21 mouse cellular contexts compared by ENCODE assay signal in the genomic region with DNA sequence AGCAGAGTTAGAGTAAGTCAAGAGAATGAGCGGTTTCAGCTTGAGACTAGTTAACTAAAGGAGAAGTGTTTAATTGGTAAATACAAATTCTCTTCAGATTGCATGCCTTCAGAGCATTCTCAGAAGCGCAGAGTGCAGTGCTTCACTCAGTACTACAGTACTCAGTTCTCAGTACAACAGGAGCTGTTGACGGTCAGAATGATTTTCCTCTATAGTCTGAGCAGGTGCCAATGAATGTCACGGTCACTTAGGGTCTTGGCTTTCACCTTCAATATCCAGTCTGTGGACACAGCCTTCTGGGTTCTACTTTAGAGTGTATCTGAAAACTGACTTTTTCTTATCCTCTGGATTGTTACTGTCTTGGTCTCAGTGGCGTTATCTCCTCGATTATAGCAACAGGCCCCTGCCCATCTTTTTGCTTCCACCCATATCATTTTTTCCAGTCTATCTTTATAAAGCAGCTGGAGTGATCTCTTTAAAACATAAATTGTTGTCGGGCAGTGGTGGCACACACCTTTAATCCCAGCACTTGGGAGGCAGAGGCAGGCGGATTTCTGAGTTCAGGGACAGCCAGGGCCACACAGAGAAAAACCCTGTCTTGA. TPM values are rescaled to one million over a fixed set of nuclear protein-coding genes. Genes with fewer than 3 reads are reported as not detected.
DNase-seq lines count a peak whose midpoint lies in the region; ATAC-seq and TF ChIP-seq lines count a peak whose summit lies in the region.
"Had no signal": no experiment of that assay in that cellular context is flagged by ENCODE, and none has a peak within 500 bp of the region (broad histone marks: within the 10 kb centered on the region; RNA-seq: fewer than 3 reads in every experiment).

No protein-coding gene starts in this region.

- no peak overlapping the region for H3K4me3 ChIP-seq in heart, embryonic 13.5 days
- no peak overlapping the region for H3K4me3 ChIP-seq in heart, embryonic 12.5 days
- H3K4me3 ChIP-seq in CH12.LX (replicated peaks in 1 of 3; ENCODE audit: low read depth in 2 of 3, low read length in 2 of 3, poor library complexity in 1 of 3) = no peak overlapping the region
- H3K4me3 ChIP-seq in liver, embryonic 16.5 days (ENCODE audit: low read depth, low read length) = no peak overlapping the region
- H3K4me3 ChIP-seq in forebrain, embryonic 10.5 days = no peak overlapping the region
- H3K4me3 ChIP-seq: embryonic facial prominence, embryonic 12.5 days; forebrain, embryonic 12.5 days; hindbrain, embryonic 10.5 days; kidney, embryonic 15.5 days; layer of hippocampus, adult 2 months; limb, embryonic 13.5 days; neural tube, embryonic 12.5 days had no signal

- dilution Hi-C loops in CH12.LX (cut with MboI; ENCODE audit: extremely low pct_ligation_motif_present, extremely low pct_unique_long_range_greater_than_20kb, low sequenced_read_pairs) = no loop called here

- 74% methylated on average over 8 of the region's 8 CpGs for WGBS in heart, embryonic 13.5 days
- 79% methylated on average over 8 of the region's 8 CpGs for WGBS in heart, embryonic 12.5 days
- 44% methylated on average over 8 of the region's 8 CpGs for WGBS in liver, embryonic 16.5 days (ENCODE audit: insufficient replicate concordance)
- 94% methylated on average over 8 of the region's 8 CpGs for WGBS in forebrain, embryonic 10.5 days

- no peaks in the 10 kb centered on the region for H3K36me3 ChIP-seq in heart, embryonic 13.5 days
- no peaks in the 10 kb centered on the region for H3K36me3 ChIP-seq in heart, embryonic 12.5 days
- peaks cover 11 to 32% of the 10 kb centered on the region in 2 experiments for H3K36me3 ChIP-seq in CH12.LX (replicated peaks in 1 of 2; ENCODE audit: control insufficient read depth in 1 of 2, insufficient read depth in 1 of 2, low read length in 1 of 2)
- H3K36me3 ChIP-seq in liver, embryonic 16.5 days (ENCODE audit: control insufficient read depth, insufficient read depth) = 0 out of 2 replicates have a peak, but pooled peaks cover 2% of the 10 kb centered on the region
- H3K36me3 ChIP-seq in forebrain, embryonic 10.5 days (replicated peaks) = peaks cover 20% of the 10 kb centered on the region; the same call in 1 of the 2 replicates
- H3K36me3 ChIP-seq: embryonic facial prominence, embryonic 12.5 days; forebrain, embryonic 12.5 days; kidney, embryonic 15.5 days; limb, embryonic 13.5 days; neural tube, embryonic 12.5 days had no signal

- H3K9ac ChIP-seq in heart, embryonic 13.5 days = no peak overlapping the region
- no peak overlapping the region for H3K9ac ChIP-seq in heart, embryonic 12.5 days
- H3K9ac ChIP-seq in CH12.LX (ENCODE audit: insufficient read depth, low read depth) = peak overlapping the region; percentile 55; the same call in 1 of the 2 replicates
- no peak overlapping the region for H3K9ac ChIP-seq in liver, embryonic 16.5 days (ENCODE audit: low read depth, low read length)
- H3K9ac ChIP-seq: embryonic facial prominence, embryonic 12.5 days; forebrain, embryonic 12.5 days; kidney, embryonic 15.5 days; limb, embryonic 13.5 days; neural tube, embryonic 12.5 days had no signal

- H3K9me3 ChIP-seq in heart, embryonic 13.5 days = no peaks in the 10 kb centered on the region
- no peaks in the 10 kb centered on the region for H3K9me3 ChIP-seq in heart, embryonic 12.5 days (replicated peaks)
- no peaks in the 10 kb centered on the region for H3K9me3 ChIP-seq in CH12.LX (replicated peaks; ENCODE audit: low read length)
- no peaks in the 10 kb centered on the region for H3K9me3 ChIP-seq in liver, embryonic 16.5 days (replicated peaks; ENCODE audit: control insufficient read depth, low read length)
- no peaks in the 10 kb centered on the region for H3K9me3 ChIP-seq in forebrain, embryonic 10.5 days
- H3K9me3 ChIP-seq: embryonic facial prominence, embryonic 12.5 days; forebrain, embryonic 12.5 days; hindbrain, embryonic 10.5 days; kidney, embryonic 15.5 days; limb, embryonic 13.5 days; neural tube, embryonic 12.5 days had no signal

- H3K27ac ChIP-seq in heart, embryonic 13.5 days (replicated peaks) = peak overlapping the region; percentile 5; the same call in 1 of the 2 replicates
- no peak overlapping the region for H3K27ac ChIP-seq in heart, embryonic 12.5 days (ENCODE audit: poor library complexity, severe bottlenecking)
- H3K27ac ChIP-seq in CH12.LX (ENCODE audit: insufficient read depth, low read depth) = peak overlapping the region; percentile 58
- peak overlapping the region; percentile 73 for H3K27ac ChIP-seq in liver, embryonic 16.5 days (ENCODE audit: low read length)
- no peak overlapping the region for H3K27ac ChIP-seq in forebrain, embryonic 10.5 days
- H3K27ac ChIP-seq: embryonic facial prominence, embryonic 12.5 days; forebrain, embryonic 12.5 days; hindbrain, embryonic 10.5 days; kidney, embryonic 15.5 days; layer of hippocampus, adult 2 months; limb, embryonic 13.5 days; neural tube, embryonic 12.5 days had no signal

- peaks cover 93% of the 10 kb centered on the region for H3K4me1 ChIP-seq in heart, embryonic 13.5 days
- H3K4me1 ChIP-seq in heart, embryonic 12.5 days (replicated peaks) = peaks cover 62% of the 10 kb centered on the region
- peaks cover 14 to 87% of the 10 kb centered on the region in 2 experiments for H3K4me1 ChIP-seq in CH12.LX (ENCODE audit: control insufficient read depth in 1 of 2, insufficient read depth in 2 of 2)
- H3K4me1 ChIP-seq in liver, embryonic 16.5 days (ENCODE audit: control insufficient read depth, low read depth, low read length) = peaks cover 31% of the 10 kb centered on the region
- 0 out of 2 replicates have a peak, but pooled peaks cover 3% of the 10 kb centered on the region for H3K4me1 ChIP-seq in forebrain, embryonic 10.5 days
- H3K4me1 ChIP-seq: hindbrain, embryonic 10.5 days had no signal

- intact Hi-C loops in left cerebral cortex, postnatal 14 days (cut with DNase I) = no loop called here

- peaks cover 94% of the 10 kb centered on the region for H3K79me2 ChIP-seq in CH12.LX (replicated peaks; ENCODE audit: control insufficient read depth, extremely low read depth, insufficient read depth, poor library complexity, severe bottlenecking)

- no peak for TF ChIP-seq CTCF in CH12.LX (conservative IDR thresholded peaks at IDR 0.05 in 1 of 2, IDR thresholded peaks at IDR 0.05 in 1 of 2; ENCODE audit: low read depth in 2 of 2, low read length in 2 of 2)

- no peak for TF ChIP-seq EP300 in CH12.LX (IDR thresholded peaks at IDR 0.05; ENCODE audit: low read length)

- peak; percentile 17; the same call in 1 of the 2 replicates for TF ChIP-seq POLR2A in CH12.LX (IDR thresholded peaks at IDR 0.05; ENCODE audit: low read depth, low read length)

- no peak for DNase-seq in CH12.LX (ENCODE audit: extremely low read depth)
- no peak for DNase-seq in left cerebral cortex, postnatal 14 days (ENCODE audit: low spot score in 2 of 2)
- no peak for DNase-seq in embryo, embryonic 9.5 days (ENCODE audit: extremely low spot score)
- DNase-seq in forebrain, embryonic 10.5 days (ENCODE audit: extremely low spot score, low spot score) = no peak
- DNase-seq: adrenal gland, postnatal 10 days; cerebellum, adult 9-11 months; heart, adult 11 months; lung, postnatal 4 days; right cerebral cortex, postnatal 25 days; thymus, postnatal 4 days had no signal

- no peaks in the 10 kb centered on the region for H3K27me3 ChIP-seq in heart, embryonic 13.5 days (replicated peaks)
- no peaks in the 10 kb centered on the region for H3K27me3 ChIP-seq in heart, embryonic 12.5 days (replicated peaks)
- no peaks in the 10 kb centered on the region for H3K27me3 ChIP-seq in CH12.LX (replicated peaks)
- H3K27me3 ChIP-seq in liver, embryonic 16.5 days (ENCODE audit: control insufficient read depth, insufficient read depth, low read depth, low read length) = no peaks in the 10 kb centered on the region
- H3K27me3 ChIP-seq in forebrain, embryonic 10.5 days (ENCODE audit: poor library complexity, severe bottlenecking) = no peaks in the 10 kb centered on the region
- H3K27me3 ChIP-seq: embryonic facial prominence, embryonic 12.5 days; forebrain, embryonic 12.5 days; kidney, embryonic 15.5 days; limb, embryonic 13.5 days; neural tube, embryonic 12.5 days had no signal

- no peak for TF ChIP-seq RAD21 in CH12.LX (IDR thresholded peaks at IDR 0.05; ENCODE audit: low read depth, low read length)

- no peak for ATAC-seq in heart, embryonic 13.5 days (ENCODE audit: extremely low read depth, insufficient number of reproducible peaks, low FRiP score, low TSS enrichment)
- no peak for ATAC-seq in heart, embryonic 12.5 days (ENCODE audit: insufficient number of reproducible peaks, low FRiP score)
- ATAC-seq in erythroid progenitor cell, adult 5-6 weeks (replicated peaks; ENCODE audit: low FRiP score, poor library complexity, severe bottlenecking) = peak; percentile 53; the same call in 1 of the 2 replicates
- peak; percentile 68 for ATAC-seq in liver, embryonic 16.5 days (ENCODE audit: low read depth)

- in situ Hi-C loops in CH12.LX (cut with MboI; ENCODE audit: low pct_ligation_motif_present, low pct_unique_long_range_greater_than_20kb, low sequenced_read_pairs) = no loop called here

- no peak overlapping the region for H3K4me2 ChIP-seq in heart, embryonic 13.5 days
- no peak overlapping the region for H3K4me2 ChIP-seq in heart, embryonic 12.5 days
- peak overlapping the region; percentile 94 for H3K4me2 ChIP-seq in CH12.LX (ENCODE audit: insufficient read depth, low read depth, poor library complexity, severe bottlenecking)
- H3K4me2 ChIP-seq in liver, embryonic 16.5 days (ENCODE audit: low read depth, low read length) = peak overlapping the region; percentile 18; the same call in 1 of the 2 replicates
- H3K4me2 ChIP-seq: embryonic facial prominence, embryonic 12.5 days; forebrain, embryonic 12.5 days; kidney, embryonic 15.5 days; limb, embryonic 13.5 days; neural tube, embryonic 12.5 days had no signal

TF ChIP-seq in CH12.LX, 34 proteins besides CTCF, POLR2A, EP300 and RAD21 (continues in another document):
- TF ChIP-seq ZC3H11A (IDR thresholded peaks at IDR 0.05; ENCODE audit: low read depth, low read length) (no peak), KAT2A (IDR thresholded peaks at IDR 0.05; ENCODE audit: insufficient replicate concordance, low read length) (no peak), SIN3A (IDR thresholded peaks at IDR 0.05; ENCODE audit: low read length) (no peak), CHD1 (IDR thresholded peaks at IDR 0.05; ENCODE audit: low read depth, low read length) (no peak)

RNA-seq across cellular contexts. Expression of gene Ptp4a2, which starts 19.4 kb away (rescaled TPM):
- polyA plus RNA-seq in heart, embryonic 13.5 days (2015; fragmentation: Nextera tagmentation; extraction: Ambion mirVana) = 326 and 374 TPM in 2 replicates
- 372 and 428 TPM in 2 replicates for polyA plus RNA-seq in heart, embryonic 12.5 days (2016; fragmentation: Nextera tagmentation; extraction: Ambion mirVana)
- total RNA-seq in CH12.LX (2012; rRNA removed) (113 and 163 TPM in 2 replicates), CH12.LX (2014; rRNA removed) (415 and 493 TPM in 2 replicates)
- polyA plus RNA-seq in CH12.LX (2012; ENCODE audit: insufficient read length, low read depth) = 327 and 467 TPM in 2 replicates
- total RNA-seq in erythroid progenitor cell, adult 5-6 weeks (2015; ENCODE audit: low replicate concordance) = 228 and 468 TPM in 2 replicates
- total RNA-seq in erythroid progenitor cell, adult 5-6 weeks (2017; ENCODE audit: low replicate concordance) = 166 and 170 TPM in 2 replicates
- 143 and 159 TPM in 2 replicates for polyA plus RNA-seq in liver, embryonic 16.5 days (2015; fragmentation: Nextera tagmentation; extraction: Ambion mirVana)
- total RNA-seq in left cerebral cortex, postnatal 14 days (2021) = 100 to 1,000 TPM; 112 to 126 TPM
- 317 and 328 TPM in 2 replicates for polyA plus RNA-seq in forebrain, embryonic 10.5 days (2016; fragmentation: Nextera tagmentation; extraction: Ambion mirVana)

Comparison
In these comparisons a context has a peak if more than half of its experiments do, and no peak if none do; other contexts are left out.
1. H3K27ac ChIP-seq: peak in heart, embryonic 13.5 days (single experiment), CH12.LX (single experiment) and liver, embryonic 16.5 days (single experiment); none in heart, embryonic 12.5 days (single experiment) and forebrain, embryonic 10.5 days (single experiment).
2. ATAC-seq: peak in erythroid progenitor cell, adult 5-6 weeks (single experiment) and liver, embryonic 16.5 days (single experiment); none in heart, embryonic 13.5 days (single experiment) and heart, embryonic 12.5 days (single experiment).
3. H3K4me2 ChIP-seq: peak in CH12.LX (single experiment) and liver, embryonic 16.5 days (single experiment); none in heart, embryonic 13.5 days (single experiment) and heart, embryonic 12.5 days (single experiment).